21 mouse cellular contexts compared by ENCODE assay signal in genomic region chr17:28684631-28685030, GRCm38 (mm10). TPM values are rescaled to one million over a fixed set of nuclear protein-coding genes. Genes with fewer than 3 reads are reported as not detected.
DNase-seq lines count a peak whose midpoint lies in the region; ATAC-seq and TF ChIP-seq lines count a peak whose summit lies in the region.
"Had no signal": no experiment of that assay in that cellular context is flagged by ENCODE, and none has a peak within 500 bp of the region (broad histone marks: within the 10 kb centered on the region; RNA-seq: fewer than 3 reads in every experiment).

No protein-coding gene starts in this region.

- no peak overlapping the region for H3K4me2 ChIP-seq in kidney, embryonic 15.5 days
- H3K4me2 ChIP-seq: embryonic facial prominence, embryonic 12.5 days; forebrain, embryonic 12.5 days; heart, embryonic 13.5 days; hindbrain, embryonic 15.5 days had no signal

- WGBS in kidney, embryonic 15.5 days = 80% methylated on average over 19 of the region's 19 CpGs

- no peak for TF ChIP-seq POLR2A in brain, embryonic 14.5 days (IDR thresholded peaks at IDR 0.05; ENCODE audit: borderline replicate concordance, extremely low read depth, insufficient read depth, insufficient read length, poor library complexity, severe bottlenecking)

- H3K4me3 ChIP-seq in kidney, embryonic 15.5 days (replicated peaks) = no peak overlapping the region
- H3K4me3 ChIP-seq: embryonic facial prominence, embryonic 12.5 days; forebrain, embryonic 12.5 days; heart, embryonic 13.5 days; hindbrain, embryonic 15.5 days had no signal

- ATAC-seq in kidney, embryonic 15.5 days (replicated peaks; ENCODE audit: low FRiP score) = 0 out of 2 replicates have a peak, but pooled peaks have one; percentile 22
- ATAC-seq: forebrain, embryonic 16.5 days; Patski had no signal

- TF ChIP-seq CTCF in brain, embryonic 14.5 days (IDR thresholded peaks at IDR 0.05; ENCODE audit: borderline replicate concordance, extremely low read depth, insufficient read depth, insufficient read length) = no peak

- no peak overlapping the region for H3K9ac ChIP-seq in kidney, embryonic 15.5 days
- H3K9ac ChIP-seq: embryonic facial prominence, embryonic 12.5 days; forebrain, embryonic 12.5 days; heart, embryonic 13.5 days; hindbrain, embryonic 15.5 days had no signal

- peaks cover 7% of the 10 kb centered on the region; the same call in 1 of the 2 replicates for H3K27me3 ChIP-seq in kidney, embryonic 15.5 days
- H3K27me3 ChIP-seq: CH12.LX had no signal

- H3K36me3 ChIP-seq in kidney, embryonic 15.5 days = no peaks in the 10 kb centered on the region
- H3K36me3 ChIP-seq: embryonic facial prominence, embryonic 12.5 days; forebrain, embryonic 12.5 days; heart, embryonic 13.5 days; hindbrain, embryonic 15.5 days had no signal

- no peak overlapping the region for H3K27ac ChIP-seq in kidney, embryonic 15.5 days
- H3K27ac ChIP-seq: embryonic facial prominence, embryonic 12.5 days; forebrain, embryonic 12.5 days; heart, embryonic 13.5 days; hindbrain, embryonic 15.5 days had no signal

- H3K9me3 ChIP-seq in kidney, embryonic 15.5 days (replicated peaks) = no peaks in the 10 kb centered on the region
- H3K9me3 ChIP-seq: embryonic facial prominence, embryonic 12.5 days; forebrain, embryonic 12.5 days; heart, embryonic 13.5 days; hindbrain, embryonic 15.5 days had no signal

- DNase-seq in kidney, postnatal 25 days = no peak
- DNase-seq in ES-CJ7 (ENCODE audit: low read depth, low spot score) = peak; percentile 23
- peak; percentile 25 for DNase-seq in brain, embryonic 14.5 days (ENCODE audit: low read depth)
- no peak for DNase-seq in spleen, postnatal 36 days (ENCODE audit: low spot score in 2 of 2)
- no peak for DNase-seq in layer of hippocampus, postnatal 25 days (ENCODE audit: extremely low spot score in 1 of 2, low spot score in 1 of 2)
- DNase-seq: adrenal gland, adult 8-10 months; adrenal gland, postnatal 36 days; cerebellum, adult 11 months; cerebellum, adult 8-10 months; cerebellum, postnatal 14 days; embryo, embryonic 11 days; gastrocnemius, postnatal 25 days; heart, postnatal 36 days had no signal

- peaks cover 16% of the 10 kb centered on the region for H3K4me1 ChIP-seq in kidney, embryonic 15.5 days

RNA-seq across cellular contexts. Expression of gene Slc26a8, which starts 5.4 kb away (rescaled TPM):
- polyA plus RNA-seq in kidney, embryonic 15.5 days (2015; fragmentation: Nextera tagmentation; extraction: Ambion mirVana) = 0.75 and 0.85 TPM in 2 replicates
- 3.1 and 3.2 TPM in 2 replicates for polyA plus RNA-seq in brain, embryonic 14.5 days (2012; rRNA removed)
- total RNA-seq in layer of hippocampus, postnatal 25 days (2021) = 10 to 100 TPM in 1 of 2 experiments, 1 to 10 TPM in 1; 6.0 to 10.8 TPM
- total RNA-seq: CH12.LX had no signal

RNA-seq across cellular contexts. Expression of gene Mapk14, which starts 6.5 kb away (rescaled TPM):
- polyA plus RNA-seq in kidney, embryonic 15.5 days (2015; fragmentation: Nextera tagmentation; extraction: Ambion mirVana) = 43.6 and 47.3 TPM in 2 replicates
- 64.7 and 66.2 TPM in 2 replicates for polyA plus RNA-seq in brain, embryonic 14.5 days (2012; rRNA removed)
- 10 to 100 TPM; 69.7 to 82.2 TPM for total RNA-seq in layer of hippocampus, postnatal 25 days (2021)

RNA-seq across cellular contexts. Expression of gene AC170998.1, which starts 41.3 kb away (rescaled TPM):
- 3.1 and 4.0 TPM in 2 replicates for polyA plus RNA-seq in kidney, embryonic 15.5 days (2015; fragmentation: Nextera tagmentation; extraction: Ambion mirVana)
- polyA plus RNA-seq in brain, embryonic 14.5 days (2012; rRNA removed) = 0.53 and 0.89 TPM in 2 replicates
- 1 to 10 TPM; 1.6 to 1.7 TPM for total RNA-seq in layer of hippocampus, postnatal 25 days (2021)

Comparison
In these comparisons a context has a peak if more than half of its experiments do, and no peak if none do; other contexts are left out.
1. DNase-seq: peak in ES-CJ7 (single experiment) and brain, embryonic 14.5 days (single experiment); none in kidney, postnatal 25 days (0 of 2), spleen, postnatal 36 days (0 of 2) and layer of hippocampus, postnatal 25 days (0 of 2).